Mouse (Mus musculus) C2C12 (cell line): ENCODE measurements around the gene Scmh1. TPM values are rescaled to one million over a fixed set of nuclear protein-coding genes. Genes with fewer than 3 reads are reported as not detected.

Experiments
- H3K27me3 ChIP-seq: one replicate; pipeline ENCODE4 v1.6.1; 2011; ENCODE audit not compliant: control insufficient read depth, insufficient read depth, insufficient read length
- H3K36me3 ChIP-seq: one replicate; pipeline ENCODE4 v1.6.1; 2011; ENCODE audit not compliant: control insufficient read depth, insufficient read depth
- H3K4me3 ChIP-seq: one replicate; pipeline ENCODE4 v1.5.1; 2011; ENCODE audit warnings: mild to moderate bottlenecking, control low read depth; ENCODE audit not compliant: poor library complexity, insufficient read depth, severe bottlenecking
- H3K79me2 ChIP-seq: one replicate; pipeline ENCODE4 v1.6.1; 2011; ENCODE audit not compliant: control insufficient read depth, insufficient read depth
- H3K79me3 ChIP-seq: one replicate; pipeline ENCODE4 v1.6.1; 2011; ENCODE audit warnings: low read depth, control low read depth
- H3ac ChIP-seq: one replicate; pipeline ENCODE3; 2011; ENCODE audit warnings: low read depth; ENCODE audit not compliant: control insufficient read depth, insufficient read length
- CEBPB ChIP-seq: IDR thresholded peaks from one replicate; pipeline ENCODE4 v1.6.1; 2011; ENCODE audit warnings: low read depth, mild to moderate bottlenecking, control low read depth, moderate library complexity
- CTCF ChIP-seq: IDR thresholded peaks from one replicate; pipeline ENCODE4 v1.5.1; 2011; ENCODE audit not compliant: control insufficient read depth, insufficient read depth, insufficient read length
- FOSL1 ChIP-seq: IDR thresholded peaks from one replicate; pipeline ENCODE4 v1.8.0; 2011; ENCODE audit warnings: mild to moderate bottlenecking, low read length; ENCODE audit not compliant: poor library complexity, insufficient read depth, severe bottlenecking
- MAX ChIP-seq: IDR thresholded peaks from one replicate; pipeline ENCODE4 v1.6.1; 2011; ENCODE audit warnings: mild to moderate bottlenecking, control low read depth
- MYOD1 ChIP-seq: IDR thresholded peaks from one replicate; pipeline ENCODE4 v1.6.1; 2011; ENCODE audit warnings: low read depth; ENCODE audit not compliant: control insufficient read depth, insufficient read length
- MYOG ChIP-seq: IDR thresholded peaks from one replicate; pipeline ENCODE4 v1.6.1; 2011; ENCODE audit not compliant: control insufficient read depth, insufficient read length; ENCODE audit errors: extremely low read depth
- USF1 ChIP-seq: IDR thresholded peaks from one replicate; pipeline ENCODE4 v1.6.1; 2011; ENCODE audit warnings: low read depth, mild to moderate bottlenecking, control low read depth, moderate library complexity
- polyA plus RNA-seq: library from polyadenylated mRNA; unstranded; fragments of >200 nt; fragmentation: generic; extraction: Trizol; gene quantifications from one replicate; pipeline ENCODE4 v1.2.1, GENCODE M21; 2012; ENCODE audit warnings: missing spikeins

The Scmh1 gene
- polyA plus RNA-seq, 1 experiment, result 40.9 TPM

DNA sequence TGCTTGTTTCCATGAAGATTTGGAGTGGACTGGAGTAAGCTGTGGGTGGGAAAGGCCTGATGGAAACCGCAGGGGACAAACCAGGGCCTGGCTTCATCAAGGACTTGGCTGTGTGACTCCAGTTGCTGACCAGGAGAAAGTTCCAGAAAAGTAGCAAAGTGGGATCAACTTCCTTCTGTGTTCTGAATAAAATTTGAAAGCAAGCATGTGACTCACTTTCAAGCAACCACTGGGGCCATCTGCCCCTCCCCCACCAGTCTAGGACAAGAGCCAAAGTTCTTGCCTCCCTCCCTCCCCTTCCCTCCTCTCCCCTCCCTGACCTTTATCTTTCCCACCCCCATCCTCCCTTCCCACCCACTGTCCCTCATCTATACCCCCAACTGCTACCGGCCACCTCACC is 35.9 kb upstream of the Scmh1 start:
- H3K36me3 ChIP-seq, result no peaks in the 10 kb centered on the region
- TF ChIP-seq MYOG (no peak), CEBPB (no peak), USF1 (no peak), MAX (no peak), MYOD1 (no peak), CTCF (no peak), FOSL1 (no peak)
- no peak overlapping the region for H3K4me3 ChIP-seq
- H3ac ChIP-seq, result no peak overlapping the region
- H3K79me2 ChIP-seq, result no peaks in the 10 kb centered on the region
- H3K79me3 ChIP-seq, result no peaks in the 10 kb centered on the region
- H3K27me3 ChIP-seq, result peaks cover 16% of the 10 kb centered on the region

DNA sequence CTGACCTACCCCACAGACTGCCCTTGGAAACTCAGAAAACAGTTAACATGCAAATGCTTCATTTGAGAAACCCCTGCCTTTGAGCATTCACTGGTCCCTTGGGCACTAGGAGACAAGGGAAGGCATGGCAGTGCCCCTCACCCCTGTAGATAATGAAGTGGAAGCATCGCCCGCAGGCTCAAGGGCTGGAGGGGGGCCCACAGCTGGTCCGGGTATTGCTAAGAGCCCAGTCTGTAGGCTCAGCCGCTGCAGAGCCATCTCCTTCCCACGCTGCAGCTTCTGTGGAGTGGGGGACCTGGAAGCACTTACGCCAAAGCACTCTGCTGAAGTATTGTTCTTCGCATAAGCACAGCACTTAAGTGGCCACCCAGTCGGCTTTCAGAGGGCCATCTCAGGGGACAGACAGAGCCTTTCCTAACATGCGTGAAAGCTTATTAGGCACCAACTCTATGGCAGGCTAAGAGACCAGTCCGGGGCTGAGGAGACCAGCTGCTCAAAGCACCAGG is 35.2 kb upstream of the Scmh1 start:
- Histone ChIP-seq H3K4me3 (no peak overlapping the region), H3K79me2 (no peaks in the 10 kb centered on the region), H3K79me3 (no peaks in the 10 kb centered on the region), H3K36me3 (no peaks in the 10 kb centered on the region), H3ac (no peak overlapping the region), H3K27me3 (peaks cover 10% of the 10 kb centered on the region)
- no peak for TF ChIP-seq USF1
- no peak for TF ChIP-seq MYOG
- TF ChIP-seq FOSL1, result no peak
- no peak for TF ChIP-seq CTCF
- TF ChIP-seq MYOD1, result no peak
- TF ChIP-seq MAX, result no peak

DNA sequence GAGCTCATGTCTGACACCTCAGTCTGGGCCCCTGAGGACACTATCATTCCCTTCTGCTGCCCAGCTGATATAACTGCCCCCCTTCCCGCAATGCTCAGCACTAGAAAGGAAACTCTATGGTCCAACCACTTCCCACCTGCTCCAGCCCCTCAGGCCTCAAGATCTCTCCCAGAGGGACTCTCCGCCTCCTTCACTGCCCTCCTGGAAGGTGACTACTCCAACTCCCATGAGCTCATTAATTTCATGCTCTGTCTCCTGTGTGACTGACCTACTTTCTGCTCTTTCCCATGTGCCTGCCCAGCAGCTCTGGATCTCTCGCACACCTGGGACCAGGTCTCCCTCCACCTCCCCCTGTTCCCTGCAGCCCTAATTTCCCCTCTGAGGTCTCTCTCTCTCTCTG is 32.2 kb upstream of the Scmh1 start:
- TF ChIP-seq MAX (no peak), USF1 (no peak), MYOG (no peak), MYOD1 (no peak), CTCF (no peak), CEBPB (no peak)
- Histone ChIP-seq H3K27me3 (no peaks in the 10 kb centered on the region), H3K79me3 (no peaks in the 10 kb centered on the region), H3ac (no peak overlapping the region), H3K4me3 (no peak overlapping the region), H3K36me3 (no peaks in the 10 kb centered on the region), H3K79me2 (no peaks in the 10 kb centered on the region)

DNA sequence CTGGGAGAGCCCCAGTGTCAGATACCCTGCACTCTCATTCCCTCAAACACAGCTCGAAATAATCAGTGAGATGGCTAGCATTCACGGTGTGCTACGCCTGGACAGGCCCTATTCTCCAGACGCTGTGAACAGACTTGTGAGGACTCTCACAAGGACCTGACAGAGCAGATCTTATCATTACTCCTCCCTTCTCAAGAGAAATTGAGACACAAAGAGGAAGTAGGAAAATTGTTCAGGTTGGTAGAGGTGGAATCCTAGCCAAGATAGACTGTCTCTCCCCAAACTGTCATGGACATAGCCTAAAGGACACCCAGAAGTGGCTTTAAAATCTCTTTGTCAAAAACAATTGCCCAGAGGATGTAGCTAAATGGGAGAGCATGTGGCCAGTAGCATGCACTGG is 31.3 kb upstream of the Scmh1 start:
- Histone ChIP-seq H3K79me3 (no peaks in the 10 kb centered on the region), H3K36me3 (no peaks in the 10 kb centered on the region), H3ac (no peak overlapping the region), H3K27me3 (no peaks in the 10 kb centered on the region), H3K4me3 (no peak overlapping the region), H3K79me2 (no peaks in the 10 kb centered on the region)
- TF ChIP-seq MYOG (no peak), MAX (no peak), MYOD1 (no peak), CTCF (no peak)

DNA sequence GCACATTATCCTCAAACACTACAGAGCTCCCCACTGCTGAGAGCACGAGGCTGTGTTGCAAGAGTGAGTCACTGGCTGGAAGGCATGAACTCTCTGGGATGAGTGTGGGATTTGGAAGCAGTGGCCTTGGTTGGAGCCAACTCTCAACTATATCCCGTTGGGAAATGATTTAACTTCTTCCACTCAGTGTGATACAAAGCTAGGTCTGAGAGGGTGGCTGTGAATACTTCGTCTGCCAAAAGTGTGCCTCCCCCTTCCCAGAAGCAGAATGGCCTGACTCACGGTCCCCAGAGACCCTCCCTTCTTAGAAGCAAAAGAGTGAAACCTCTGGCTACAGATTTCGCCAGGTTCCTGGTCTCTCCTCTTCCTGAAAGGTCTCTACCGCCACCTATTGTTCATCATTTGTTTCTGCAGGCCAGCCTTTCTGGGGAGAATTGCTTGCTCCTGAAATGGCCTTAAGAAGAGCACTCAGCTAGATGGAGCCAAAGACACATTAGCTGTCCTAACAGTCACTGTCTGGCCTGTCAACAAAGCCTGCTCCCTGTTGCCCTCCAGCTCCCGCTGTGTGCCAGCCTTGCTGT is 24.2 kb upstream of the Scmh1 start:
- Histone ChIP-seq H3K79me3 (no peaks in the 10 kb centered on the region), H3K4me3 (no peak overlapping the region), H3K79me2 (no peaks in the 10 kb centered on the region), H3K36me3 (no peaks in the 10 kb centered on the region), H3K27me3 (peaks cover 4% of the 10 kb centered on the region), H3ac (no peak overlapping the region)
- peak; percentile 24 for TF ChIP-seq MYOD1
- peak; percentile 80 for TF ChIP-seq FOSL1
- peak; percentile 98 for TF ChIP-seq MAX
- TF ChIP-seq CEBPB, result peak; percentile 95
- TF ChIP-seq MYOG, result no peak
- peak; percentile 37 for TF ChIP-seq CTCF
- no peak for TF ChIP-seq USF1

DNA sequence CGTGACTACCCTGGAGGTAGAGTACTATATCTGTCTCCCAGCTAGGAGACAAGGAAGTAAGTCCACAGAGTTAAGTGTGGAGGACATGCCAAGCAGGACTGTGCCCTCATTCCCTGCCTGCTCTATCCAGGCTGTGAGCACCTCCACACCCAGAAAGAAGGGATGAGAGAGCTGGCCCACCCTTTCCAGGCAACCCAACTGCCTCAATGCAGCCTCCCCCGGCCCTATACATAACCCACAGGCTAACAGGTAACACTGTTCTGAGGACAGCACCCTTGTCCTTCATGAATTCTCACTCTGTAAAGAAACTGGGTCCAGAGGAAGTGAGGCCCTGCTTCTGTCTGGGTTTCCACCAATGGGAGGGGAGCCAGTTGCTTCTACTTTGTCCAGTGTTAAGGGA is 19.6 kb upstream of the Scmh1 start:
- peaks cover 4% of the 10 kb centered on the region for H3K27me3 ChIP-seq
- H3K4me3 ChIP-seq, result no peak overlapping the region
- H3K36me3 ChIP-seq, result no peaks in the 10 kb centered on the region
- no peaks in the 10 kb centered on the region for H3K79me2 ChIP-seq
- no peaks in the 10 kb centered on the region for H3K79me3 ChIP-seq
- TF ChIP-seq MYOD1 (no peak), MAX (no peak), FOSL1 (no peak), MYOG (no peak), USF1 (no peak), CEBPB (no peak), CTCF (no peak)
- H3ac ChIP-seq, result no peak overlapping the region
